Mouse (Mus musculus) ES-E14 (cell line): ENCODE measurements at regions not wholly inside any gene's neighbourhood (a gene's known extent, or its start where the extent isn't known, plus 50 kb on each side); places are given as distances from the start of the nearest gene placed in this dataset.

ENCODE experiments used
- CHD2 ChIP-seq: IDR thresholded peaks from 2 replicates; pipeline ENCODE4 v1.6.1; 2014; ENCODE audit warnings: mild to moderate bottlenecking, low read depth, low read length, inconsistent platforms
- HCFC1 ChIP-seq: IDR thresholded peaks from 2 replicates; pipeline ENCODE4 v1.6.1; 2012; ENCODE audit warnings: low read length, inconsistent platforms, borderline replicate concordance; ENCODE audit not compliant: insufficient read depth
- ZC3H11A ChIP-seq: IDR thresholded peaks from 2 replicates; pipeline ENCODE4 v1.6.1; 2012; ENCODE audit warnings: low read depth, mild to moderate bottlenecking, inconsistent platforms, low read length, borderline replicate concordance
- ZNF384 ChIP-seq: IDR thresholded peaks from 2 replicates; pipeline ENCODE4 v1.6.1; 2012; ENCODE audit warnings: low read depth, low read length, inconsistent platforms

DNA sequence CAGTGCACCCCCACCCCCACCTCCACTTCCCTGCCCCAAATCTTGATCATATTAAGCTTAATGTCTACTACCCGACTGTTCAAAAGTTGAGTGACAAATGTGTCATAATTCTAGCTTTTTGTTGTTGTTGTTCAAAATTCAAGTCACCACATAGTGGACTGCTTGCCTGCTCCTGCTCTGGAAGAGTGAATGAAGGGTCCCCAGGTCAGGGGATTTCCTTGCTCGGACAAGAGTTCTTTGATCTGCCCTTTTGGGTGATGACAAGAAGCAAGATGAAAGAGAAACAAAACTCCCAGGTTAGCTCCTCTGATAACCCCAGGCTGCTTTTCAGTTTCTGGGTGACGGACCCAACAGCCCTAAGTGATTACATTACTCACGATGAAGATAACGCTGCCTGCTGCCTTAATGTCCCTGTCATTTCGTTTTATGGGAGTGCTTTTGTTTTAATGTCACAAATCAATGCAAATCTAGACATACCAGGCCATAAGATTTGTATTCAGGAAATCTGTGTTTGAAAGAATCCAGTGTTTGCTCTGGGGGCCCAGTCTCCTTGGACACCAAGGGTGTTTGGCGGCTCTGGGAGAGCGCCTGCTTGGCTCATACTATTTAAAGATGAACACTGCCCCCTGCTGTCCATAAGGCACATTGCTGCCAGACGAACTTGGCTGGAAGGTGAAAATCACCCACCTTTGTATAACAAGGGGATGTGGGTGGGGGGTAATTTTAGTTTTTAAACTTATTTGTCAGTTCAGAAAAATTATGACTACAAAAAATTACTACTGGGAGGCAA is 172.0 kb upstream of the 1700066M21Rik start:
- TF ChIP-seq HCFC1 = no peak
- TF ChIP-seq ZC3H11A = 0 out of 2 replicates have a peak, but pooled peaks have one; percentile 18
- no peak for TF ChIP-seq ZNF384
- TF ChIP-seq CHD2 = no peak
